22 mouse cellular contexts compared by ENCODE assay signal in genomic region chr13:69708236-69708635, GRCm38 (mm10). TPM values are rescaled to one million over a fixed set of nuclear protein-coding genes. Genes with fewer than 3 reads are reported as not detected.
"Had no signal": no experiment of that assay in that cellular context is flagged by ENCODE, and none has a peak within 500 bp of the region (broad histone marks: within the 10 kb centered on the region; RNA-seq: fewer than 3 reads in every experiment).

No protein-coding gene starts in this region.

- ATAC-seq: intestine, embryonic 15.5 days; liver, postnatal 0 days; midbrain, embryonic 15.5 days had no signal

- H3K27me3 ChIP-seq: intestine, embryonic 15.5 days; liver, embryonic 13.5 days; lung, embryonic 15.5 days; midbrain, embryonic 15.5 days; neural tube, embryonic 12.5 days had no signal

- H3K36me3 ChIP-seq: intestine, embryonic 15.5 days; limb, embryonic 12.5 days; liver, embryonic 13.5 days; lung, embryonic 15.5 days; midbrain, embryonic 15.5 days had no signal

- H3K9ac ChIP-seq: intestine, embryonic 15.5 days; limb, embryonic 12.5 days; liver, embryonic 13.5 days; liver, postnatal 0 days; lung, embryonic 15.5 days; midbrain, embryonic 15.5 days; neural tube, embryonic 12.5 days had no signal

- H3K4me1 ChIP-seq: intestine, embryonic 15.5 days; limb, embryonic 12.5 days; liver, embryonic 13.5 days; lung, embryonic 15.5 days; megakaryocyte, embryonic 14.5 days; midbrain, embryonic 15.5 days; neural tube, embryonic 12.5 days had no signal

- H3K4me2 ChIP-seq: intestine, embryonic 15.5 days; limb, embryonic 12.5 days; liver, embryonic 13.5 days; lung, embryonic 15.5 days; midbrain, embryonic 11.5 days; midbrain, embryonic 15.5 days; neural tube, embryonic 12.5 days had no signal

- DNase-seq: kidney, adult 18-20 months; kidney, postnatal 10 days; kidney, postnatal 4 days; liver; liver, embryonic 13.5 days; liver, postnatal 0 days; lung, postnatal 14 days; retina, postnatal 1 day; thymus, adult 18-20 months; thymus, postnatal 14 days had no signal

- H3K9me3 ChIP-seq: intestine, embryonic 15.5 days; limb, embryonic 12.5 days; liver, embryonic 13.5 days; lung, embryonic 15.5 days; megakaryocyte, embryonic 14.5 days; midbrain, embryonic 15.5 days; neural tube, embryonic 12.5 days had no signal

- H3K4me3 ChIP-seq: intestine, embryonic 15.5 days; layer of hippocampus, adult 2 months; limb, embryonic 12.5 days; liver, embryonic 13.5 days; lung, embryonic 15.5 days; megakaryocyte, embryonic 14.5 days; midbrain, embryonic 15.5 days; neural tube, embryonic 12.5 days had no signal

- H3K27ac ChIP-seq: intestine, embryonic 15.5 days; layer of hippocampus, adult 2 months; limb, embryonic 12.5 days; liver, embryonic 13.5 days; lung, embryonic 15.5 days; macrophage; midbrain, embryonic 15.5 days; neural tube, embryonic 12.5 days; stomach, postnatal 0 days had no signal

RNA-seq across cellular contexts. Expression of gene Ube2ql1, which starts 31.5 kb away (rescaled TPM):
- total RNA-seq: monocyte, adult 5-6 weeks; neutrophil, adult 5-6 weeks had no signal
- polyA plus RNA-seq: liver, postnatal 0 days; macrophage had no signal
